Mouse (Mus musculus) C2C12 (cell line): ENCODE measurements around the gene Chchd10. TPM values are rescaled to one million over a fixed set of nuclear protein-coding genes. Genes with fewer than 3 reads are reported as not detected.

Experiments
- H3K27me3 ChIP-seq: one replicate; pipeline ENCODE4 v1.6.1; 2011; ENCODE audit not compliant: control insufficient read depth, insufficient read depth, insufficient read length
- H3K36me3 ChIP-seq: one replicate; pipeline ENCODE4 v1.6.1; 2011; ENCODE audit not compliant: control insufficient read depth, insufficient read depth
- H3K4me3 ChIP-seq: one replicate; pipeline ENCODE4 v1.5.1; 2011; ENCODE audit warnings: mild to moderate bottlenecking, control low read depth; ENCODE audit not compliant: poor library complexity, insufficient read depth, severe bottlenecking
- H3K79me2 ChIP-seq: one replicate; pipeline ENCODE4 v1.6.1; 2011; ENCODE audit not compliant: control insufficient read depth, insufficient read depth
- H3K79me3 ChIP-seq: one replicate; pipeline ENCODE4 v1.6.1; 2011; ENCODE audit warnings: low read depth, control low read depth
- H3ac ChIP-seq: one replicate; pipeline ENCODE3; 2011; ENCODE audit warnings: low read depth; ENCODE audit not compliant: control insufficient read depth, insufficient read length
- CEBPB ChIP-seq: IDR thresholded peaks from one replicate; pipeline ENCODE4 v1.6.1; 2011; ENCODE audit warnings: low read depth, mild to moderate bottlenecking, control low read depth, moderate library complexity
- CTCF ChIP-seq: IDR thresholded peaks from one replicate; pipeline ENCODE4 v1.5.1; 2011; ENCODE audit not compliant: control insufficient read depth, insufficient read depth, insufficient read length
- FOSL1 ChIP-seq: IDR thresholded peaks from one replicate; pipeline ENCODE4 v1.8.0; 2011; ENCODE audit warnings: mild to moderate bottlenecking, low read length; ENCODE audit not compliant: poor library complexity, insufficient read depth, severe bottlenecking
- MAX ChIP-seq: IDR thresholded peaks from one replicate; pipeline ENCODE4 v1.6.1; 2011; ENCODE audit warnings: mild to moderate bottlenecking, control low read depth
- MYOD1 ChIP-seq: IDR thresholded peaks from one replicate; pipeline ENCODE4 v1.6.1; 2011; ENCODE audit warnings: low read depth; ENCODE audit not compliant: control insufficient read depth, insufficient read length
- MYOG ChIP-seq: IDR thresholded peaks from one replicate; pipeline ENCODE4 v1.6.1; 2011; ENCODE audit not compliant: control insufficient read depth, insufficient read length; ENCODE audit errors: extremely low read depth
- USF1 ChIP-seq: IDR thresholded peaks from one replicate; pipeline ENCODE4 v1.6.1; 2011; ENCODE audit warnings: low read depth, mild to moderate bottlenecking, control low read depth, moderate library complexity
- polyA plus RNA-seq: library from polyadenylated mRNA; unstranded; fragments of >200 nt; fragmentation: generic; extraction: Trizol; gene quantifications from one replicate; pipeline ENCODE4 v1.2.1, GENCODE M21; 2012; ENCODE audit warnings: missing spikeins

Chchd10 gene
- polyA plus RNA-seq, 1 experiment, result 91.1 TPM

DNA sequence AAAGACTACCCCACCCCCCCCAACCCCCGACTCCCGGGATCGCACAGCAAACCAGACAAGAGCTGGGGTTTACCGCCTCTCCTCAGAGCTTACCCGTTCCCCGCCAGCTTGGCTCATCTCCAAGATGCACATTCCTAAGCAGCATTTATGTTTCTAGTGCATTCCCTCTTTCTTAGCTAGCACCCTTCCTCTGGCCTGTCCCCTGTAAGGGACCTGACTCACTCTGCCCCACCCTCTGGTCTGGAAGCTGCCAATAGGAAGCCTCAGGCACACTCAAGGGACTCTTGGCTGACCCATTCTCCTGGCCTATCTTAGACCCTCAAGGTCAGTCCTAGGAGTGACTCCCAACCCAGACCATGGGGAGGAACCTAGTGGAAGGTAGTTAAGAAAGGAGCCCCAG lies 2.6 kb upstream of the Chchd10 start:
- Histone ChIP-seq H3K36me3 (peaks cover 28% of the 10 kb centered on the region), H3K4me3 (peak overlapping the region; percentile 0), H3ac (no peak overlapping the region), H3K79me3 (peaks cover 3% of the 10 kb centered on the region), H3K79me2 (peaks cover 30% of the 10 kb centered on the region), H3K27me3 (no peaks in the 10 kb centered on the region)
- TF ChIP-seq USF1 (no peak), FOSL1 (no peak), MAX (peak; percentile 45), CTCF (no peak), CEBPB (no peak)

DNA sequence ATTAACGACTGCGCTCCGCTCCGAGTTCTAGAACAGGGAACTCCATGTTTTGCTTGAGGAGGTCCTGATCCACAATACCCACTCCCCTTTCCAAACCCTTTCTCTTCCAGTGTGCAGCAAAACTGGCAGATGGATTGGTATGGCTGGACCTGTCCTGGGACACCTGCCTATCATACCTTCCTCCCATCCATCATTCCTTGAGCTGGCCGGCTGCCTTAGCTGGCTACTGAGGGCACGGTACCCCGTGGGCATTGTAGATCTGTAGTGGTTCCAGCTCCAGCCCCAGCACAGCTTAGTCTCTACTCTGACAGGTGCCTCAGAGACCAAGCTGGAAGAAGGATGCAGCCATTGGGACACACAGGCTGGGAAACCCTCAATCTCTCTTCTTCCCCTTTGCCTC lies 1.6 kb upstream of the Chchd10 start:
- Histone ChIP-seq H3K4me3 (peak overlapping the region; percentile 52), H3K79me3 (peaks cover 3% of the 10 kb centered on the region), H3ac (no peak overlapping the region), H3K36me3 (peaks cover 17% of the 10 kb centered on the region), H3K79me2 (peaks cover 30% of the 10 kb centered on the region), H3K27me3 (no peaks in the 10 kb centered on the region)
- TF ChIP-seq MYOG (no peak), MYOD1 (no peak), CTCF (no peak)

DNA sequence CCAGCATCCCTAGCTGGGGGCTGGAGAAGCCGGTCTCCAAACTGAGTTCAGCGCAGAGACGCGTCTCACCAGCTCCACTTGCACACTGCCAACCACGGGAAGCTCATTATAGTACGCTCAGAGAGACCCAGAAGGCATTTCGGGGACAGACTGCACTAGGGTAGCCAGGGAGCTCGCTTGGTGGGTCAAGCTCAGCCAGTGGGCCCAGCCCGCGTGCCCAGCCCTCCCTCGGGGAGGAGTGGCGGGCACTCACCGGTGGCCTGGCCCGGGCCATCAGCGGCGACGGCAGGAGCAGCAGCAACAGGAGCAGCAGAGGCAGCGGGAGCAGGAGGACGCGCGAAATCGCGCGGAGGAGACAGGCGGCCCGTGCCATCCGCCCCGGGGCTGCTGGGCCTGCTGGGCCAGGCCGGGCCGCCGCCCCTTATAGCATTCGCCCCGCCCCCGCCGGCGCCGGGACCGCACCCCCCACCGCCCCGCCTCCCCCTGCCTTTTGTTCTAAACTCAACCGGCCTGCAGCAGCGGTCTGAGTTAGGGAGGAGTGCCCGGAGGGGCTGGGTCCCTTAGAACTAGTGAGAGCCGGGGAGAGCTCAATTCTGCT lies 750 bp upstream of the Chchd10 start:
- no peaks in the 10 kb centered on the region for H3K27me3 ChIP-seq
- H3ac ChIP-seq, result peak overlapping the region; percentile 91
- peak overlapping the region; percentile 52 for H3K4me3 ChIP-seq
- peaks cover 3% of the 10 kb centered on the region for H3K79me3 ChIP-seq
- peaks cover 30% of the 10 kb centered on the region for H3K79me2 ChIP-seq
- H3K36me3 ChIP-seq, result peaks cover 11% of the 10 kb centered on the region
- TF ChIP-seq USF1, result no peak
- no peak for TF ChIP-seq MYOD1
- no peak for TF ChIP-seq CEBPB
- TF ChIP-seq MYOG, result no peak
- TF ChIP-seq FOSL1, result no peak
- no peak for TF ChIP-seq CTCF
- no peak for TF ChIP-seq MAX

DNA sequence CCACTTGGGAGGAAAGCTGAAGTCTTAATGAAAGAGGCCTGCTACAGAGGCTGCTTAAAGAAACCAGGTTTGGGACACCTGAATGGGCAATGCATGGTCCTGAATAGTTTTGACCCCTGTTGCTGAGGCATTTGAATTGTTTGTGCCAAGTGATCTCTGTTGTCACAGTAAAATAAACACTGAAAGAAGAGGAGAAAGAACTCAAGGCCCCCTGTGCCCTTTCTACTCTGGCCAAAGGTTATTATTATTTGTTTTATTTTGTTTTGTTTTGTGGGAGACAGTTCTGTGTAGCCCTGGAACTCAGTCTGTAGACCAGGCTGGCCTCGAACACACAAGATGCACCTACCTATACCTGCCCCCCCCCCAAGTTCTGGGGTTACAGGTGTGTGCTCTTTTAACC lies 2.1 kb downstream of the Chchd10 start:
- H3K4me3 ChIP-seq, result no peak overlapping the region

DNA sequence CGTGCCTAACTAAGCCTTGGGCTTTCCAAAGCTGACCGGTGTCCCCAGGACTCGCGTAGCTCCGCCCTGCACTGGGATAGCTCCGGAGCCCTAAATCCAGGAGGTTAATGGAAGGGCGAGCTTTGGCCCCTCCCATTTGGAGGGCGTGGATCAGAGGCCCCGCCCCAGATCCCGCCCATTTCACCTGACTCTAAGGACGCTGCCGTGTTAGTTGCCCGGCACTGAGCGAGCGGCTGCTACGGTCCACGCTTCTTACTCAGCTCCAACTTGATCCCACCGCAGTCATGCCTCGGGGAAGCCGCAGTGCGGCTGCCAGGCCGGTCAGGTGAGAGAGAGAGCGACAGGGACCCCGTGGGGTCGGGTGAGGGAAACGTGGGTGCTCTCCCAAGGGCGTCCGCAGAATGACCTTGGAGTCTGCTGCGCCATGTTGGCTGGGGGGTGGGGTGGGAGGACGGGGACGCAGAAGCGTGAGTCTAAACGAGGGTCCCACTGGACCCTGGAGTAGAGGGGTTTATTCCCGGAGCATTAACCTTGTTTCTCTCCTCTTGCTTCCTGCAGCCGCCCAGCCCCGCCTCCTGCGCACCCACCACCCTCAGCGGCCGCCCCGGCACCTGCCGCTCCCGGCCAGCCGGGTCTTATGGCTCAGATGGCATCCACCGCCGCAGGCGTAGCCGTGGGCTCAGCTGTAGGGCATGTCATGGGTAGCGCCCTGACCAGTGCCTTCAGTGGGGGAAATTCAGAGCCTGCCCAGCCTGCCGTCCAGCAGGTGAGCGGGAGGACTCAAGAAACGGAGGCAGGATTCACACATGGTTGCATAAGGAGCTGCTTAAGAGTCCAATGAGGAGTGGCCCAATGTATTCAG lies 3.0 kb downstream of the Chchd10 start, which contains the start of gene Mmp11:
TSS of gene Mmp11 (minus strand) at position 817 of the 862 bp plus-strand sequence.
- peak within 1 kb of the TSS; percentile 21 for H3K4me3 ChIP-seq
- no peaks in the 10 kb centered on the region for H3K36me3 ChIP-seq
- TF ChIP-seq CTCF (no peak), FOSL1 (no peak), CEBPB (no peak), MYOG (no peak), MAX (no peak), MYOD1 (no peak), USF1 (no peak)
- H3K27me3 ChIP-seq, result no peaks in the 10 kb centered on the region
- peaks cover 1% of the 10 kb centered on the region for H3K79me3 ChIP-seq
- H3K79me2 ChIP-seq, result peaks cover 9% of the 10 kb centered on the region
- H3ac ChIP-seq, result peak within 1 kb of the TSS; percentile 4

More for the DNA sequence above, 2.1 kb downstream of the Chchd10 start:
- H3K27me3 ChIP-seq, result no peaks in the 10 kb centered on the region
- H3K36me3 ChIP-seq, result no peaks in the 10 kb centered on the region
- peaks cover 16% of the 10 kb centered on the region for H3K79me2 ChIP-seq
- no peak for TF ChIP-seq MYOD1
- TF ChIP-seq USF1, result no peak
- no peak for TF ChIP-seq MYOG
- TF ChIP-seq MAX, result no peak
- TF ChIP-seq CEBPB, result no peak
- no peak for TF ChIP-seq CTCF
- TF ChIP-seq FOSL1, result no peak
- H3K79me3 ChIP-seq, result peaks cover 1% of the 10 kb centered on the region
- H3ac ChIP-seq, result no peak overlapping the region
